Mouse (Mus musculus) cerebellum, adult 2 months (tissue): Measurements from ENCODE around the gene Arhgef15.

Source experiments
- CTCF ChIP-seq: fragments of 200-500 bp; IDR thresholded peaks from 2 replicates; pipeline ENCODE4 v1.5.1; 2011; ENCODE audit warnings: low read depth, mild to moderate bottlenecking, control low read depth, low read length, moderate library complexity, borderline replicate concordance; ENCODE audit not compliant: insufficient read depth
- POLR2A ChIP-seq: fragments of 200-500 bp; IDR thresholded peaks from 2 replicates; pipeline ENCODE4 v1.6.1; 2011; ENCODE audit warnings: low read length, control low read depth, borderline replicate concordance; ENCODE audit not compliant: insufficient read depth

- TF ChIP-seq POLR2A (no peak), CTCF (no peak)
Observed at GRCm38 (mm10) chr11:68955473-68955872, 1.8 kb downstream of the Arhgef15 start.
